Mouse (Mus musculus) olfactory bulb, adult 2 months (tissue): Measurements from ENCODE around the gene Srxn1.

Experiments
- CTCF ChIP-seq: fragments of 200-500 bp; IDR thresholded peaks from 2 replicates; pipeline ENCODE4 v1.5.1; 2012; ENCODE audit warnings: low read depth, mild to moderate bottlenecking, low read length, moderate library complexity; ENCODE audit not compliant: insufficient read depth
- POLR2A ChIP-seq: fragments of 200-500 bp; IDR thresholded peaks from 2 replicates; pipeline ENCODE4 v1.6.1; 2012; ENCODE audit warnings: mild to moderate bottlenecking, low read depth, low read length, moderate library complexity; ENCODE audit not compliant: insufficient read depth

GRCm38 (mm10) chr2:152132016-152132415 is 26.7 kb downstream of the Srxn1 start:
- TF ChIP-seq POLR2A (no peak), CTCF (no peak)
